Mouse (Mus musculus) lung, adult 10 weeks (tissue): ENCODE results near the gene Taf1c. TPM values are rescaled to one million over a fixed set of nuclear protein-coding genes. Genes with fewer than 3 reads are reported as not detected.

Experiments used
- polyA plus RNA-seq: library from polyadenylated mRNA; stranded (reverse); fragments of 350-450 nt; fragmentation: Illumina TruSeq; extraction: RNeasy Lipid Tissue Mini Kit (QIAGEN cat#74804); gene quantifications from one replicate; pipeline ENCODE4 v1.2.3, GENCODE M21; 2014; ENCODE audit warnings: low read depth, low replicate concordance; ENCODE audit not compliant: insufficient read depth

Gene Taf1c
- polyA plus RNA-seq: 5.0 TPM

GRCm38 (mm10) chr8:119604996-119605395, at the start of gene Taf1c:
Taf1c (minus strand) TSS chr8:119605222.

GRCm38 (mm10) chr8:119635378-119635777, 30.4 kb upstream of the Taf1c start, which contains the start of gene Kcng4:
Kcng4 (minus strand) TSS chr8:119635680.

DNA sequence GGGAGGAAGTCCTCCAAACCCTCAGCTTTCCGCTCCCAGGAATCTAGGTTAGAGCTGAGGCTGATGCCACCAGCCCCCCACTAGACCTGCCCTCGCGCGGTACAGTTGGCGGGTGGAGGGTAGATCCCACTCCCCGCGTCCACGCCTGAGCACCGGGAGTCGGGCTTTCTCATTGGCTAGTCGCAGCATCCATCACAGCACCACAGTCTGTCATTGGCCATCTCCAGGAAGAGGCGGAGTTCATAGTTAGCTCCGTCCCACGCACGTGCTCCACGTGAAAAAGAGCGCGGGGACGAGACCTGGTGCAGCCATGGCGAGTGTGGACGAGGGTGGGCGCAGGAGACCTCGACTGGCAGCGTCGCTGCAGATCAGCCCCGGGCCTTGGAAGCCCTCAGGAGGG, 7.4 kb upstream of the Taf1c start, which contains the start of gene Adad2:
Gene Adad2, plus strand, starts transcription at position 277 of the 400 bp plus-strand sequence.

GRCm38 (mm10) chr8:119574437-119575365, 30.3 kb downstream of the Taf1c start, which contains the start of the genes Hsdl1 and Dnaaf1:
Hsdl1 (minus strand) TSS chr8:119575183.
Dnaaf1 (plus strand) TSS chr8:119575235.

DNA sequence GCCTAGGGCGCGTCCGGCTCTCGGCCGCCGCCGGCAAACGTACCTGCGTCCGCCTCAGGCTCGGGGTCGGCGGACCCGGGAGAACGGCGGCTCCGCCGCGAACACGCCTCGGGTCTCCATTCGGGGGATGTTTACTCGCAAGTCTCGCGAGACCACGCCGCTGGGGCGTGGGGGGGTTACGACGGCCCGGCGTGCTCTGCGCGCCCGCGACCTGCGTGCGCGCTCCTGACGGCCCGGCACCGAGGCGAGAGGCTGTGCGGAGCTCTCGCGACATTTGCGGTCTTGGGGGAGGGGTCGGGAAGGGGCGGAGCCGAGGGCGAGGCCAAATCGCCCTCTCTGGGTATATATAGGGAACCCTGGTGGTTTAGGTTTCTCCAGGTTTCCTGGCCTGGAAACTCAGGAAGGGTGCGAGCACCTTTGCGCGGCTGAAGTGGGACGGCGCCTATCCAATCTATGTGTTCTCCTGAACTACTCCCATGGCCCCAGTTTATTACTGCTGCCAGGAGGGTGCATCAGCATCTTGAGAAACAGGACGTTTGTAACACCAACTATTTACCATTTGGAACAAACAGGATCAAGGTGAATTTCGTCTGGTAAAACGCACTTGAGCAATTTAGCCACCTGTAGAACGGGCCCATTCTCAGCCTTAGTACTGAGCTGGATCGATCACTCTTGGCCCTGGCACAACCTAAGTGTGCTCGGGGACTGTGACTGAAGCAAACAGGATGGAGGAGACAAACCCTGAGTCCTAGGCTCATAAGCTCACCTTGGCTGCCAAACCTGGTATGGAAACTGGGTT, 46.2 kb downstream of the Taf1c start, which contains the start of gene Mbtps1:
Gene Mbtps1, minus strand, starts transcription at position 133 of the 799 bp plus-strand sequence.

Other genes starting within 250 kb of the Taf1c start
- 23.2 TPM for gene Mlycd, start 210.3 kb downstream of the Taf1c start, polyA plus RNA-seq
- gene Osgin1, start 171.1 kb downstream of the Taf1c start, polyA plus RNA-seq: 9.3 TPM
- gene Necab2, start 158.5 kb downstream of the Taf1c start, polyA plus RNA-seq: 0.50 TPM
- not detected for gene Slc38a8, start 103.5 kb downstream of the Taf1c start, polyA plus RNA-seq
- 36.6 TPM for gene Mbtps1, start 46.5 kb downstream of the Taf1c start, polyA plus RNA-seq
- gene Hsdl1, start 30.0 kb downstream of the Taf1c start, polyA plus RNA-seq: 14.3 TPM
- gene Dnaaf1, start 30.0 kb downstream of the Taf1c start, polyA plus RNA-seq: 2.6 TPM
- not detected for gene Adad2, start 7.5 kb upstream of the Taf1c start, polyA plus RNA-seq
- gene Kcng4, start 30.5 kb upstream of the Taf1c start, polyA plus RNA-seq: 0.11 TPM
- 42.1 TPM for gene Wfdc1, start 61.1 kb upstream of the Taf1c start, polyA plus RNA-seq
- 3.5 TPM for gene Atp2c2, start 94.8 kb upstream of the Taf1c start, polyA plus RNA-seq
- 5.7 TPM for gene Tldc1, start 173.2 kb upstream of the Taf1c start, polyA plus RNA-seq
- gene Cotl1, start 235.3 kb upstream of the Taf1c start, polyA plus RNA-seq: 94.1 TPM